In the genomic region with DNA sequence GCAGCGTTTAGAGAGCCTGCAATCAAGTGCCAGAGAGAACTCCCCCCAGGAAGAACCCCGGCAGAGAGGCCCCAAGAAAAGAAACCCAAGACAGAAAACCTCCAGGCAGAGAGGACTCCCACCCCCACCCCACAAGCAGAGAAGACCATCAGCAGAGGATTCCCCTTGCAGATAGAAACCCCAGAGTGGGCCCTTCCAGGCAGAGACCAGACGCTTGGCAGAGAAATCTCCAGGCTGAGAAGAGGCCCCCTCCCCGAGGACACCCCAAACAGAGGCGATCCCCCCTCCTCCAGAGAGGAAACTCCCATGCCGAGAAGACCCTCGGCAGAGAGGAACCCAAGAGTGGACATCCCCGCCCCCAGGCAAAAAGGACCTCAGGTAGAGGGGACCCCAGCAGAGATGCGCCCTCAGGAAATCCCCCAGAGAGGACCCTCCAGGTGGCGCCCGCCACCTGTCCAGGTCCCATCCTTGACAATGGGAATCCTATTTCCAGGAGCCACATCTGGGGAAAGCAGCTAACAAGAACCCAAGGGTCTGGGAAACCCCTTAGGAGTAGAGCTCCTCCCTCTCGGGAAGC, we compare ENCODE assay signal across 10 mouse cellular contexts. TPM values are rescaled to one million over a fixed set of nuclear protein-coding genes. Genes with fewer than 3 reads are reported as not detected.
DNase-seq lines count a peak whose midpoint lies in the region; ATAC-seq and TF ChIP-seq lines count a peak whose summit lies in the region.
"Had no signal": no experiment of that assay in that cellular context is flagged by ENCODE, and none has a peak within 500 bp of the region (broad histone marks: within the 10 kb centered on the region; RNA-seq: fewer than 3 reads in every experiment).

No protein-coding gene starts in this region.

- no peak overlapping the region for H3K27ac ChIP-seq in heart, embryonic 12.5 days (ENCODE audit: poor library complexity, severe bottlenecking)
- peak overlapping the region; percentile 72 for H3K27ac ChIP-seq in cerebellum, adult 2 months (ENCODE audit: insufficient read depth, low read length)
- H3K27ac ChIP-seq in hindbrain, embryonic 10.5 days: peak overlapping the region; percentile 69
- peak overlapping the region; percentile 72; the same call in 1 of the 2 replicates for H3K27ac ChIP-seq in midbrain, embryonic 10.5 days (replicated peaks)

- DNase-seq in heart, postnatal 36 days: no peak
- peak in 1 of 2 experiments; percentile 37 for DNase-seq in cerebellum, adult 2 months
- no peak for DNase-seq in hindbrain, embryonic 10.5 days (ENCODE audit: low spot score)
- DNase-seq in midbrain, embryonic 10.5 days (ENCODE audit: low spot score): peak; percentile 19
- DNase-seq in frontal cortex, postnatal 36 days (ENCODE audit: low spot score in 2 of 2): no peak
- DNase-seq in adrenal gland, adult (ENCODE audit: inconsistent age in 2 of 2, low spot score in 1 of 2): no peak
- DNase-seq in kidney, postnatal 4 days: no peak
- DNase-seq: kidney, adult 8-10 months had no signal

- H3K27me3 ChIP-seq in heart, embryonic 12.5 days (replicated peaks): peaks cover 62% of the 10 kb centered on the region
- H3K27me3 ChIP-seq in cerebellum, adult 2 months (ENCODE audit: control insufficient read depth, insufficient read depth, low read length): no peaks in the 10 kb centered on the region
- H3K27me3 ChIP-seq in hindbrain, embryonic 10.5 days (ENCODE audit: insufficient read depth, poor library complexity, severe bottlenecking): peaks cover 53% of the 10 kb centered on the region
- H3K27me3 ChIP-seq in midbrain, embryonic 10.5 days (ENCODE audit: low read depth, poor library complexity, severe bottlenecking): peaks cover 52% of the 10 kb centered on the region

- no peak for TF ChIP-seq POLR2A in cerebellum, adult 2 months (IDR thresholded peaks at IDR 0.05; ENCODE audit: borderline replicate concordance, insufficient read depth, low read length)

- H3K4me3 ChIP-seq in heart, embryonic 12.5 days: peak overlapping the region; percentile 61
- peak overlapping the region; percentile 69 for H3K4me3 ChIP-seq in cerebellum, adult 2 months (replicated peaks; ENCODE audit: insufficient read depth, low read depth, low read length)
- H3K4me3 ChIP-seq in hindbrain, embryonic 10.5 days: peak overlapping the region; percentile 67
- H3K4me3 ChIP-seq in midbrain, embryonic 10.5 days: peak overlapping the region; percentile 62

- H3K4me2 ChIP-seq in heart, embryonic 12.5 days: peak overlapping the region; percentile 96

- H3K9me3 ChIP-seq in heart, embryonic 12.5 days (replicated peaks): no peaks in the 10 kb centered on the region
- no peaks in the 10 kb centered on the region for H3K9me3 ChIP-seq in hindbrain, embryonic 10.5 days
- no peaks in the 10 kb centered on the region for H3K9me3 ChIP-seq in midbrain, embryonic 10.5 days (replicated peaks)

- peak overlapping the region; percentile 60; the same call in 1 of the 2 replicates for H3K9ac ChIP-seq in heart, embryonic 12.5 days

- ATAC-seq in heart, embryonic 12.5 days (ENCODE audit: insufficient number of reproducible peaks, low FRiP score): no peak

- intact Hi-C loops in heart, postnatal 36 days (cut with DNase I): no loop called here

- peaks cover 8% of the 10 kb centered on the region; the same call in 1 of the 2 replicates for H3K4me1 ChIP-seq in heart, embryonic 12.5 days (replicated peaks)
- peaks cover 30% of the 10 kb centered on the region for H3K4me1 ChIP-seq in cerebellum, adult 2 months (ENCODE audit: control insufficient read depth, insufficient read depth, low read length)
- H3K4me1 ChIP-seq in hindbrain, embryonic 10.5 days (replicated peaks): peaks cover 24% of the 10 kb centered on the region
- peaks cover 22% of the 10 kb centered on the region for H3K4me1 ChIP-seq in midbrain, embryonic 10.5 days

- TF ChIP-seq CTCF in cerebellum, adult 2 months (IDR thresholded peaks at IDR 0.05; ENCODE audit: borderline replicate concordance, insufficient read depth, low read depth, low read length): no peak

- H3K36me3 ChIP-seq in heart, embryonic 12.5 days: no peaks in the 10 kb centered on the region
- no peaks in the 10 kb centered on the region for H3K36me3 ChIP-seq in hindbrain, embryonic 10.5 days
- H3K36me3 ChIP-seq in midbrain, embryonic 10.5 days: no peaks in the 10 kb centered on the region

- WGBS in heart, embryonic 12.5 days: 11% methylated on average over 12 of the region's 12 CpGs
- 13% methylated on average over 12 of the region's 12 CpGs for WGBS in cerebellum, adult 2 months
- WGBS in hindbrain, embryonic 10.5 days: 10% methylated on average over 12 of the region's 12 CpGs
- WGBS in midbrain, embryonic 10.5 days: 12% methylated on average over 12 of the region's 12 CpGs

RNA-seq across cellular contexts. Expression of gene Sult4a1, which starts 0.5 kb away (rescaled TPM):
- polyA plus RNA-seq in heart, embryonic 12.5 days (2016; fragmentation: Nextera tagmentation; extraction: Ambion mirVana): 0.60 and 0.80 TPM in 2 replicates
- total RNA-seq in heart, postnatal 36 days (2021): under 1 TPM in 1 of 2 experiments, not detected in 1; 0.39 TPM
- 334 and 363 TPM in 2 replicates for polyA plus RNA-seq in cerebellum, adult 2 months (2012; rRNA removed)
- 12.0 and 14.8 TPM in 2 replicates for polyA plus RNA-seq in hindbrain, embryonic 10.5 days (2016; fragmentation: Nextera tagmentation; extraction: Ambion mirVana)
- polyA plus RNA-seq in midbrain, embryonic 10.5 days (2016; fragmentation: Nextera tagmentation; extraction: Ambion mirVana): 11.2 and 14.3 TPM in 2 replicates
- polyA plus RNA-seq: C2C12 had no signal

RNA-seq across cellular contexts. Expression of gene Pnpla5, which starts 17.0 kb away (rescaled TPM):
- not detected in 2 replicates for polyA plus RNA-seq in heart, embryonic 12.5 days (2016; fragmentation: Nextera tagmentation; extraction: Ambion mirVana)
- not detected for total RNA-seq in heart, postnatal 36 days (2021)
- not detected in 2 replicates for polyA plus RNA-seq in cerebellum, adult 2 months (2012; rRNA removed)
- not detected in 2 replicates for polyA plus RNA-seq in hindbrain, embryonic 10.5 days (2016; fragmentation: Nextera tagmentation; extraction: Ambion mirVana)
- polyA plus RNA-seq in midbrain, embryonic 10.5 days (2016; fragmentation: Nextera tagmentation; extraction: Ambion mirVana): not detected in 2 replicates
- polyA plus RNA-seq: C2C12 had no signal

RNA-seq across cellular contexts. Expression of gene Efcab6, which starts 40.8 kb away (rescaled TPM):
- polyA plus RNA-seq in heart, embryonic 12.5 days (2016; fragmentation: Nextera tagmentation; extraction: Ambion mirVana): 0.15 TPM in 1 of 2 replicates, not detected in the other
- total RNA-seq in heart, postnatal 36 days (2021): not detected
- polyA plus RNA-seq in cerebellum, adult 2 months (2012; rRNA removed): 0.32 and 0.70 TPM in 2 replicates
- 0.22 and 0.32 TPM in 2 replicates for polyA plus RNA-seq in hindbrain, embryonic 10.5 days (2016; fragmentation: Nextera tagmentation; extraction: Ambion mirVana)
- 0.24 and 0.26 TPM in 2 replicates for polyA plus RNA-seq in midbrain, embryonic 10.5 days (2016; fragmentation: Nextera tagmentation; extraction: Ambion mirVana)
- polyA plus RNA-seq: C2C12 had no signal

Comparison
In these comparisons a context has a peak if more than half of its experiments do, and no peak if none do; other contexts are left out.
1. RNA of gene Sult4a1, which starts 0.5 kb away (polyA plus RNA-seq): 334 to 363 TPM in cerebellum, adult 2 months; 12.0 to 14.8 TPM in hindbrain, embryonic 10.5 days, 11.2 to 14.3 TPM in midbrain, embryonic 10.5 days and 0.60 to 0.80 TPM in heart, embryonic 12.5 days; every median in the first group is over 10 times any median in the second.
2. Peak in every context shown above with its lines, with median percentiles within 50 percentile points of each other: H3K4me3 ChIP-seq.